Mouse (Mus musculus) megakaryocyte, embryonic 14.5 days (primary cell): ENCODE measurements around the gene Stoml3.

Experiments used
- FLI1 ChIP-seq: IDR thresholded peaks from 2 replicates; pipeline ENCODE4 v1.6.1; 2012; ENCODE audit warnings: low read length, inconsistent platforms, mixed read lengths
- GATA1 ChIP-seq: IDR thresholded peaks from 3 replicates; pipeline ENCODE4 v1.6.1; 2012; ENCODE audit warnings: mixed read lengths, low read length, inconsistent platforms, borderline replicate concordance

GRCm38 (mm10) chr3:53464146-53464698 lies 24.2 kb upstream of the Stoml3 start:
- TF ChIP-seq GATA1 (no peak), FLI1 (no peak)
